ENCODE assay signal across 25 mouse cellular contexts in the genomic region with DNA sequence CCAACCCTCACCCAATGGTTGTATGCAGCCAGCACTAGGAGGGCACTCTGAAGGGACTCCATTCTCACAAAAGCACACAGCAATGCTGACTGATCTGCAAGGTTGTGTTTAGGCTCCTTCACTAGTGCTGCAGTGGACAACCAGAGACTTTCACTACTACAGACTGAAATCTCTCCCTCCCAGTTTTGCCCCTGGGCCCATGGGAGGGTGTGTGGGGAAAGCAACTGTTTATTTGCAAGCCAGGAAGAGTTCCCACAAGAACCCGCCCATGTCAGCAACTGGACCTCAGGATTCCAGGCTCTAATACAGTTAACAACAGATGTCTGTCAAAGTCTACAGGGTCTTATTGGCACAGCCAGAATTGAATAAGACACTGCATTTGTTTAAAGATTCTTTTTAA. TPM values are rescaled to one million over a fixed set of nuclear protein-coding genes. Genes with fewer than 3 reads are reported as not detected.
"Had no signal": no experiment of that assay in that cellular context is flagged by ENCODE, and none has a peak within 500 bp of the region (broad histone marks: within the 10 kb centered on the region; RNA-seq: fewer than 3 reads in every experiment).

No protein-coding gene starts in this region.

- ATAC-seq: hindbrain, embryonic 16.5 days; inflammation-experienced regulatory T-cells, adult 6 months; intestine, embryonic 15.5 days; intestine, postnatal 0 days; liver, embryonic 12.5 days had no signal

- H3K4me1 ChIP-seq: hindbrain, embryonic 12.5 days; intestine, embryonic 15.5 days; limb, embryonic 13.5 days; limb, embryonic 15.5 days; liver, embryonic 12.5 days had no signal

- H3K27ac ChIP-seq: heart, adult 2 months; heart, embryonic 13.5 days; heart, embryonic 15.5 days; hindbrain, embryonic 10.5 days; hindbrain, embryonic 12.5 days; hindbrain, embryonic 14.5 days; intestine, embryonic 15.5 days; kidney, postnatal 0 days; limb, embryonic 13.5 days; limb, embryonic 15.5 days; liver, embryonic 12.5 days; liver, embryonic 14.5 days had no signal

- H3K27me3 ChIP-seq: heart, embryonic 13.5 days; heart, embryonic 15.5 days; hindbrain, embryonic 12.5 days; intestine, embryonic 15.5 days; limb, embryonic 13.5 days; limb, embryonic 15.5 days; liver, embryonic 12.5 days had no signal

- H3K36me3 ChIP-seq: heart, embryonic 13.5 days; heart, embryonic 15.5 days; hindbrain, embryonic 10.5 days; hindbrain, embryonic 12.5 days; intestine, embryonic 15.5 days; limb, embryonic 13.5 days; limb, embryonic 15.5 days; liver, embryonic 12.5 days had no signal

- H3K9me3 ChIP-seq: heart, embryonic 13.5 days; heart, embryonic 15.5 days; hindbrain, embryonic 10.5 days; hindbrain, embryonic 12.5 days; intestine, embryonic 15.5 days; limb, embryonic 13.5 days; limb, embryonic 15.5 days; liver, embryonic 12.5 days had no signal

- H3K9ac ChIP-seq: heart, embryonic 13.5 days; heart, embryonic 15.5 days; hindbrain, embryonic 12.5 days; hindbrain, embryonic 14.5 days; intestine, embryonic 15.5 days; limb, embryonic 13.5 days; limb, embryonic 15.5 days; liver, embryonic 12.5 days; liver, embryonic 14.5 days had no signal

- DNase-seq: gastrocnemius, postnatal 14 days; heart, adult 2 months; kidney, adult 18-20 months; kidney, adult 8-10 months; kidney, postnatal 14 days; kidney, postnatal 36 days; layer of hippocampus, adult 9-11 months; layer of hippocampus, postnatal 36 days; left cerebral cortex, postnatal 4 days had no signal

- H3K4me3 ChIP-seq: heart, adult 2 months; heart, embryonic 13.5 days; heart, embryonic 15.5 days; hindbrain, embryonic 10.5 days; hindbrain, embryonic 12.5 days; intestine, embryonic 15.5 days; limb, embryonic 13.5 days; limb, embryonic 15.5 days; liver, embryonic 12.5 days had no signal

- H3K4me2 ChIP-seq: heart, embryonic 11.5 days; heart, embryonic 13.5 days; heart, embryonic 15.5 days; hindbrain, embryonic 12.5 days; hindbrain, embryonic 14.5 days; intestine, embryonic 15.5 days; limb, embryonic 13.5 days; limb, embryonic 15.5 days; liver, embryonic 12.5 days had no signal

RNA-seq across cellular contexts. Expression of gene Trpc3, which starts 14.1 kb away (rescaled TPM):
- total RNA-seq: granulocyte monocyte progenitor cell, adult 5-6 weeks had no signal
- polyA plus RNA-seq: inflammation-experienced regulatory T-cells, adult 6 months had no signal
